Mouse (Mus musculus) telencephalon, adult 2 months (tissue): ENCODE measurements at regions not wholly inside any gene's neighbourhood (a gene's known extent, or its start where the extent isn't known, plus 50 kb on each side); places are given as distances from the start of the nearest gene placed in this dataset.
"Not testable (repeated sequence)": the region's sequence is repeated elsewhere in the genome, so short reads cannot be mapped to it uniquely, and the experiment has no call there.

Experiments
- DNase-seq: peaks from one replicate; pipeline ENCODE4 v3.0.0-alpha.2; 2011; ENCODE audit warnings: low read depth, low spot score

- DNase-seq = not testable (repeated sequence)
Observed at GRCm38 (mm10) chr11:41090391-41090900, 335.3 kb upstream of the Ccng1 start.

GRCm38 (mm10) chr11:41063570-41063969 lies 308.5 kb upstream of the Ccng1 start:
- no peak for DNase-seq

- no peak for DNase-seq
Observed at GRCm38 (mm10) chr11:41057796-41058195, 302.7 kb upstream of the Ccng1 start.

- no peak for DNase-seq
Observed at GRCm38 (mm10) chr11:41030018-41030417, 274.9 kb upstream of the Ccng1 start.

GRCm38 (mm10) chr11:41010096-41010495 lies 255.0 kb upstream of the Ccng1 start:
- peak; percentile 1 for DNase-seq

- DNase-seq = no peak
Observed at GRCm38 (mm10) chr11:40972806-40973205, 217.7 kb upstream of the Ccng1 start.

GRCm38 (mm10) chr11:40927168-40927567 lies 172.1 kb upstream of the Ccng1 start:
- DNase-seq = peak; percentile 66

GRCm38 (mm10) chr11:40891485-40891884 lies 136.4 kb upstream of the Ccng1 start:
- DNase-seq = peak; percentile 59

GRCm38 (mm10) chr11:40884509-40884908 lies 129.4 kb upstream of the Ccng1 start:
- DNase-seq = no peak

GRCm38 (mm10) chr11:40879589-40879988 lies 124.5 kb upstream of the Ccng1 start:
- DNase-seq = no peak

- peak; percentile 58 for DNase-seq
Observed at GRCm38 (mm10) chr11:40873002-40873401, 117.9 kb upstream of the Ccng1 start.

- peak; percentile 80 for DNase-seq
Observed at GRCm38 (mm10) chr11:40865694-40866093, 110.6 kb upstream of the Ccng1 start.

GRCm38 (mm10) chr11:40851361-40851760 lies 96.2 kb upstream of the Ccng1 start:
- DNase-seq = no peak

GRCm38 (mm10) chr11:40850652-40851092 lies 95.6 kb upstream of the Ccng1 start:
- no peak for DNase-seq

- DNase-seq = peak; percentile 55
Observed at GRCm38 (mm10) chr11:40846586-40846985, 91.5 kb upstream of the Ccng1 start.

- DNase-seq = no peak
Observed at GRCm38 (mm10) chr11:40835393-40835792, 80.3 kb upstream of the Ccng1 start.
